Mouse (Mus musculus) right cerebral cortex, postnatal 4 days (tissue): Measurements from ENCODE around the gene Ccdc62.

Experiments used
- DNase-seq: peaks from one replicate; pipeline ENCODE4 v3.0.0-alpha.2; 2022

Ccdc62 gene

DNA sequence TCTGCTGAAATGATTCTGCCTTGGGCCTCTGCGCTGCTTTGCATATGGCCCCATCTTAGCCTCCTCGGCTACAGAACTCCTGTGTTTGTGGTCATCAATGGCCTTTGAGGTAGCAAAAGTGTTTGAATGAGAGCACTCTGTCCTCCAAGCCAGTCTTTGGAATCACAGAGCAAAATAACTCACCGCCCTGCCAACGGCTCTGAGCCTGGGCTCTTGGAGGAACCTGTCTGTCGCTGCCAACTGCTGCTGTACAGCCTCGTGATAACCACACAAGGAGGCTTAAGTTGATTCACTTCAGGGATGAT, 50.7 kb downstream of the Ccdc62 start:
- DNase-seq: no peak

DNA sequence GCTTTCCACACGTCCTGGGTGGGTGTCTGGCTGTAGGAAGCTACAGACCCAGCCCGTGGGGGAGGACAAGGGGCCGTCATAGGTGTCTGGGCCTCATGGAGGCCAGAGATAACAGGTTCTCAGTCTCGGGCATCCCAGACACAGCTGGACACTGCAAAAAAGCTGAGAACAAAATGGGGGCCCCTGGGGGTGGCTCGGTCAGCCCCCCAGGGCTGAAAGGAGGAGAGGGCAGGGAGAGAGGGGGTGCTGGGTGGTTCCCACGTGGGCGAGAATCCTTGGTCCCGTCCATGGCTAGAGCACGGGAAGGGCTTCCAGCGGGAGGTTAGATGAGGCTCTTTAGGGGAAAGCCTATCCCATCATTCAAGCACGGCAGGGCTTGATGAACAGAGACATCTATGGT, 52.4 kb downstream of the Ccdc62 start:
- no peak for DNase-seq

DNA sequence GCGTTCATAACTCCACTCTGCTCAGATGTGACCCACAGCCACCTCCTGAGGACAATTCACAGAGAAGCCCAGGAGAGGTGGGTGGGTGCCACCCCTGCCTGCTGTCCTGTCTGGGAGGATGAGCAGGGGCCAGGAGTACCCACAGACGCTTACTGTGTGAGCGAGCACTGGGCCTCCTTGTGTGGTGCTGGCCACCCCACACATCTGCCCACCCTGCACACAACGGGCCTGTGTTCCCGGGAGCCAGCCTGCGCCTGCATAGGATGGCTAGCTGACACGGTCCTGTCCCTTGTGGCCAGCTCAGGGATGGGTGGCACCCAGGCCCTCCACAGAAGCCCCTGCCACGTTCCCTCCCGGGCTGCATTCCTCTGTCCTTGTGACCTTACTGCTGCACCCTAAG, 55.0 kb downstream of the Ccdc62 start:
- DNase-seq: no peak

DNA sequence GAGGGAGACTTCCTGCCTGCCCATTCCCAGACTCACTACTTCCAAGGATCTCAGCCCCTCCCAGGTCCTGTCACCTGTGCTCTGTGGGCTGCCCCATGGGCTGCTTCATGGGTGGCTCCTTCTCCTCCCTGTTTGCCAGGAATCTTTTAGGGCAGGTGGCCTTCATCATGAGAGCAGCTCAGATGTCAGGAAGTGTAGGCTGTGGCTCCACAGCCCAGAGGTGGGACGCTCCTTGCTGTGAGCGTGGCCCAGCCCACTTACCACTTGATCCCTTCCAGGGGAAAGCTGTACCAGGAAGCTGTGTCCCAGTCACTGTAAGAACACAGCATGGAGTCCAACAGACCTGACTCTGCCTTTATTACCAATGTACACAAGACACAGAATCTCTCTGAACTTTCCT, 56.4 kb downstream of the Ccdc62 start:
- DNase-seq: no peak

DNA sequence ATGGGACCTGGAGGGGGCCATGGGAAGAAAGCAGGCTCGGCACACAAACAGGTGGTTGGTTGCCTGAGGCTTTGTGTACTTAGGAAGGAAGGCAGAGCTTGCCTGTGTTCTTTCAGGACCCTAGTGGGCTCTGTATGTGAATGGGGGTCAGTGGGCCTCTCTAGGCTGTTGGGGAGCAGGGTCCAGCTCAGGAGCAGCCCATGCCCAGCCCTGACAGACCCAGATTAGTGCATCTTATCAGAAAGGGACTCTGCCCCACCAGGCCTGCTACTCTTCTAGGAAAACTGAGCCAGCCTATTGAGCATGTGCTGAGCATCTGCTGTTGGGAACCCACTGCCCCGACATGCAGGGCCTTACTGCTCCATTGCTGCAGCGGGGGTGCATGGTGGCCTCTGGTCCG, 57.0 kb downstream of the Ccdc62 start:
- no peak for DNase-seq

DNA sequence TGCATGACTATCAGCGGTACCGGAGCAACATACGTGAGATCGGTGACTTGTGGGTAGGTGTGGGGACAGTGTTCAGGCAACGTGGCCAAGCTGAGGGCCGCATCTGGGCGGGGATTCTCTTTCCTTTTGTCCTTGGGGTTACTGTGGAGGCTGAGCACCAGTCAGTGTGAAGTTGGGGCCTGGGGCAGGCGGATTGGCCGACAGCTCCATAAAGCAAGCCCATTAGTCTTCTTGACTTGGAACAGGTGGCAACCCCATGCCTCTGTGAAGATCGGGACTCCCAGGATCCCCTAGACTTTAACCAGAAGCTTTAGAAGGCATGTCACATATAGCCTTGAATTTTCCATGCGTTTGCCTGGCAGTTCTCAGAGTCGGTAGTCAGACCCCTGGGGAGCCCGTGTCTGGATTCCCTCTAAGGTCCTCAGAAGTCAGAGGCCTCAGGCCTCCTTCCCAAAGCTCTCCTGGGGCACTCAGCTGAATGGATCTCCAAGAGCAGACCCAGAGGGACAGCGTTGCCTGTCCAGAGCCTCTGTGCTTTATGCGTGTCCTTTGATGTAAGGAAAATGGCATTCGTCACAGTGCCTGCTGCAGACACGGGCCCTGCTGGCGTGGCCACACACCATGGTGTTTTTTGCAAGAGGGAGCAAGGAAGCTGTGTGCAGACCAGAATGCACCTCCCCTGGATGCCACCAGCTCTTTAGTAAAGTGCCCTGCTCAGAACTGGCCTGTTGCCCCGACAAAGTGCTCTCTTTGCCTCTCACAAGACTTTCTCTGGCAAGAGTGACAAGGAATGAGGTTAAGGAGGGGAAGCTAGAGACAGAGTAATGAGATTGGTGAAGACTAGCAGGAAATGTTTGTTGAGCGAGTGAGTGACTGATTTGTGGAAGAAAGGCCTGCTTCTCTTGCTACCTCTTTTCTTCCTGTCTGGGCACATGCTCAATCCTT, 59.7 kb downstream of the Ccdc62 start:
- DNase-seq: no peak

DNA sequence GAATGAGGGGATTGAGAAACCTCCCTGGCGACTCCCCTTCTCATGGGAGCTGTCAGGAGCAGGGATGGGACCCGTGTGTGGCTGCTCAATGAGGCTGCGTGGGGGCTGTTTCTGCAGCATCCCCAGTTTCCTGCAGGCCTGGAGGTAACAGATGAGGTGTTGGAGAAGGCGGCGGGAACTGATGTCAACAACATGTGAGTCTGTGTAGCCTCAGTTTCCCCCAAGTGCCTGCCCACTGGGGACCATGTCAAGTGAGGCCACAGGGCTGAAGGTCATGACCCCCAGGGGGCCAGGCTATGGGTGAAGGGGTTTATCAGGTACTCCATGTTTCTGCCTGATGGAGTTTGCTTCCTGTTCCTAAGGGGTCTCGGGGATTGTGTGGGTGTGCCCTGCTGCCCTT, 60.8 kb downstream of the Ccdc62 start:
- DNase-seq: no peak

DNA sequence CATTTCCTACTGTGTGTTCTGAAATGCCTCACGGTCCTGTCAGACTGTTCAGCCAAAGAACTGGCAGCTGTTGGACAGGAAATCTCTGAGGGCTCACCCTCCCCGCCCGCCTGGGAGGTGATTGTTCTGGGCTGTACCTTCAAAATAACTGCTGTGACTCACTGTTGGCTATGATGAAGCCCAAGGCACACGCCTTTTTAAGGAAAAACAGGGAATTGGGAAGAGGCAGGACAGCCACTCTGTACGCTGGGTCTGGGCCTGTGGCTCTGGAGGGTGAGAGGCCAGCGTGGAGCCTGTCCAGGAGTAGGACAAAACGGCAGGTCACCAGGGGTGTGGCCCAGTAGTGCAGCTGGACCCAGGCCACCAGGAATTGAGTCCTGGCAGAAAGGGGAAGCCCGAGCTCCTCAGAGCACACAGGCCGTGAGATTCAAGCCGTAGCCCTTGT, 61.7 kb downstream of the Ccdc62 start:
- no peak for DNase-seq

DNA sequence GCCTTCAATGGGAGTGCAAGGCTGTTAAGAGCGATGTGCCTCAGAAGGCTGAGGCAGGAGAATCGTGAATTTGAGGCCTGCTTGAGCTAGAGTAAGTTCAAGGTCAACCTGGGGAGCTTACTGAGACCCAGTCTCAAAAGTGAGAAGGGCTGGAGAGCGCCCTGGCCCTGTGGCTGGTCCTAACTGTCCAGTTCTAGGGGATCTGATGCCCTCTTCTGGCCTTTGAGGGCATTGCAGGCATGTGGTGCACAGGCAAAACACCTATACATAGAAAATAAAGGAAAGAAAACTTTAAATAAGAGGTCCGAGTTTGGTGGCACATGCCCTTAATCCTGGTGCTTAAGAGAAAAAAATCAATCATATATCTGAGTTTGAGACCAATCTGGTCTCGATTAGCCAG, 62.3 kb downstream of the Ccdc62 start:
- peak; percentile 90 for DNase-seq

DNA sequence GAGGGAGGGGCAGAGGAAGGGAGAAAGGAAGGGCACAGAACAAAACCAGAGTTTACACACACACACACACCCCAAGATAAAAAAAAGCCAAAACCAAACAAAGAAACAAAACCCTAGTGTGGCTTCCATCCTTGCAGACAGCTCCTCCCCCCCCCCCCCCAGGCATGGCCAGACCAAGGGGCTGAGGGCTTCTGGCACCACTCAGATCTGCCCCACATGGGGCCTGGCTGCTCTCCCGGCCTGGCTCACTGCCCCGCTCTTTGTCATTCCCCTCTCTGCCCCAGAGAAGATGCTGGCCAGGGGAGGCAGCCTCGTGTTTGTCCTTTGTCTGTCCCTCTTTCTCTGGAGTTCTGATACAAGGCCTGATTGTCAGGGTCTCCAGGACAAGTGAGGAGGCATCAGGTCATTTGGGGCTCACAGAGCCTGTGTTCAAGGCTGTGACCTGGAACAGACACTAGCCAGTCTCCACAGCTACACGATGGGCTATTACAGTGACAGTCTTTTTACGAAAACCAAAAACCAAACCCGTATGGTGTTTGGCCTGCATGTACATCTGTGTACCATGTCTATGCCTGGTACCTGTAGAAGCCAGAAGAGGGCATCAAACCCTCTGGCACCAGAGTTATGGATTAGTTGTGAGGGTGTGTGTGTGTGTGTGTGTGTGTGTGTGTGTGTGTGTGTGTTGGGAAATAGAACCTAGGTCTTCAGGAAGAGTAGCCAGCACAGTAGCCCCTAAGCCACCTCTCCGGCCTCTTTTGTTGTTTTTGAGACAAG, 63.0 kb downstream of the Ccdc62 start:
- peak; percentile 82 for DNase-seq

DNA sequence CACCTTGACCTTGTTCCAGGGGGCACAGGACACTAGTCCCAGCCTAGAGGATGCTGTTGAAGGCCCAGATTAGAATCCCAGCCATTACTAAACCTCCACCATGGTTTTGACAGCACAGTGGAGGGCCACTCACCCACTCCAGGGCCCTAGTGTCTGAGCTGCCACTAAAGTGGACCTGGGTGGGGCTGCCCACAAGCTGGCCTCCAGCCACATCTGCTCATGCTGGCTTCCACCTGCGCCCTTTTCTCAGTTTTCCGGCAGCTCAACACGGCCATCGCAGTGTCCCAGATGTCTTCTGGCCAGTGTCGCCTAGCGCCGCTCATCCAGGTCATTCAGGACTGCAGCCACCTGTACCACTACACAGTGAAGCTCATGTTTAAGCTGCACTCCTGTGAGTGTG, 64.0 kb downstream of the Ccdc62 start:
- DNase-seq: no peak

DNA sequence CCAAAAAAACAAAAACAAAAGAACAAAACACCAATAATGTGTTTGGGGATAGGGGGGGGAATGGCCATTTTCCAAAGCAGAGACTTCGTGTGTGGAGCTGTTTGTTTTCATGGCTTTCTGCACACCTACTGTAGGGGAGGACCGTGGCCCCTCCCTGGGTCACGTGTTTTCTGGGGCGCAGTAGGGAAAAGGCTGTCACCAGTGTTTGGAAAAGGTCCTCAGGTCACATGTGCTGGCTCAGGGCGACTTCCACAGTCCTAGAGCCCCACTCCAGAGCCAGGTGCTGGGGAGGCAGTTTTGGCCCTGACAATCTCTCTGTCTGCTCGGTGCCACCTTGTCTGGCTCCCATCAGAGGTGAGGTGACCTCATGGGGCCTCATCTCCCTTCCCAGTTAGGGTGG, 64.9 kb downstream of the Ccdc62 start:
- DNase-seq: no peak

DNA sequence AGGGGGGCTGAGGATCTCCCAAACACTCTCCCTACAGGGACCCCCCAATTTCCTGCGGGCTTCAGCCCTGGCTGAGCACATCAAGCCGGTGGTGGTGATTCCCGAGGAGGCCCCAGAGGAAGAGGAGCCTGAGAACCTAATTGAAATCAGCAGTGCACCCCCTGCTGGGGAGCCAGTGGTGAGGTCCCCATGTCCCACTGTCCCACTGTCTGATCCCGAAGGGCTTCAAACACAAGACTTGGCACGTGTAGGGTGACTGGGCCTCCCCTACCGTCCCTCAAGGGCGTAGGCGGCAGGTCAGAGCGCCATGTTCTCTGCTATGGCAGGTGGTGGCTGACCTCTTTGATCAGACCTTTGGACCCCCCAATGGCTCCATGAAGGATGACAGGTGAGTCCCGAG, 65.7 kb downstream of the Ccdc62 start:
- peak; percentile 69 for DNase-seq

DNA sequence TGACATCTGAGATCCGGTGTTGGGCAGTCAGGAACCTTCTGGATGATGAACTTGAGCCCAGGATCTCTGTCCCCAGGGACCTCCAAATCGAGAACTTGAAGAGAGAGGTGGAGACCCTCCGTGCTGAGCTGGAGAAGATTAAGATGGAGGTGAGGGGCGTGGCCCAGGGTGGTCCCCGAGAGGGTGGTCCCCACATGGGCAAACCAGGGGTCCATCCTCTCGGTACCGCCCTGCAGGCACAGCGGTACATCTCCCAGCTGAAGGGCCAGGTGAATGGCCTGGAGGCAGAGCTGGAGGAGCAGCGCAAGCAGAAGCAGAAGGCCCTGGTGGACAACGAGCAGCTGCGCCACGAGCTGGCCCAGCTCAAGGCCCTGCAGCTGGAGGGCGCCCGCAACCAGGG, 66.2 kb downstream of the Ccdc62 start:
- no peak for DNase-seq

DNA sequence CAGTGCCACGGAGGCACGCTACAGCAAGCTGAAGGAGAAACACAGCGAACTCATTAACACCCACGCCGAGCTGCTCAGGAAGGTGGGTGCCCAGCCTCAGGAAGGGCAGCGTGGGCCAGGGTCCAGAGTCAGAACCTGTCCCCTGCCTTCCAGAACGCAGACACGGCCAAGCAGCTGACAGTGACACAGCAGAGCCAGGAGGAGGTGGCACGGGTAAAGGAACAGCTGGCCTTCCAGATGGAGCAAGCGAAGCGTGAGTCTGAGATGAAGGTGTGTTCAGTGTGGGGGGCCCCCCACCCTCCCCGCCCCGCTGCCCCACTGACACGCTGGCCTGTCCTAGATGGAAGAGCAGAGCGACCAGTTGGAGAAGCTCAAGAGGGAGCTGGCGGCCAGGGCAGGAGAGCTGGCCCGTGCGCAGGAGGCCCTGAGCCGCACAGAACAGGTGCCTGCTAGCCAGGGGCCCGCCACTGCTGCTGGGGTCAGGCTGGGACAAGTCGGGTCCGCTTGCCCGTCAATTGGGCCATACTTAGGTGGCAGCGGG, 66.8 kb downstream of the Ccdc62 start:
- DNase-seq: no peak

DNA sequence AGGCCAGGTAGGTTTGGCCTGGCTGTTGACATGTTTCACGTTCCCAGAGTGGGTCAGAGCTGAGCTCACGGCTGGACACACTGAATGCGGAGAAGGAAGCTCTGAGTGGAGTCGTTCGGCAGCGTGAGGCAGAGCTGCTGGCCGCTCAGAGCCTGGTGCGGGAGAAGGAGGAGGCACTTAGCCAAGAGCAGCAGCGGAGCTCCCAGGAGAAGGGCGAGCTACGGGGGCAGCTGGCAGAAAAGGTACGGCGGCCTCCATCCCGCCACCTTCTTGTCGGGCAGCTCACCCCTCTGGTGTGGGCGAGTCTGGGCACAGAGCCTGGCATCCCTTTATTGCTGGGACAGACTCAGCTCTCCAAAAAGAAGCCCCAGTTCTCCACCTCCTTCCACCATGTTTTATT, 67.3 kb downstream of the Ccdc62 start:
- no peak for DNase-seq

DNA sequence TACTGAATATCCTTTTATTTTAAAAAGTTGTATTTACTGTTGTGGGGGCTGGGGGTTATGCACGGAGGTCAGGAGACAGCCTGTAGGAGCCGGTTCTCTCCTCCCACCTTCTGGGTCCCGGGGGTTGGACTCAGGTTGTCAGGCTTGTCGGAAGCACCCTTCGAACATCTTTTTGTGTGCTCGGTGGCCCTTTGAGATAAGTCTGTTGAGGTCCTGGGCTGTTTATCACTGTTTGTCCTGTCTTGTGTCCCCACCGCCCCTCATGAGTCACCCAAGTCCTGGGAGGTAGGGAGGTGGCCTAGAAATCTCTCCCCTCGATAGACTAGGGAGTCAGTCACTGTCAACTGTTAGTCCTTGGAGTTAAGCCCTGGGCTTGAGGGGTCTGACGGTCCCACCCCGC, 67.9 kb downstream of the Ccdc62 start:
- no peak for DNase-seq

DNA sequence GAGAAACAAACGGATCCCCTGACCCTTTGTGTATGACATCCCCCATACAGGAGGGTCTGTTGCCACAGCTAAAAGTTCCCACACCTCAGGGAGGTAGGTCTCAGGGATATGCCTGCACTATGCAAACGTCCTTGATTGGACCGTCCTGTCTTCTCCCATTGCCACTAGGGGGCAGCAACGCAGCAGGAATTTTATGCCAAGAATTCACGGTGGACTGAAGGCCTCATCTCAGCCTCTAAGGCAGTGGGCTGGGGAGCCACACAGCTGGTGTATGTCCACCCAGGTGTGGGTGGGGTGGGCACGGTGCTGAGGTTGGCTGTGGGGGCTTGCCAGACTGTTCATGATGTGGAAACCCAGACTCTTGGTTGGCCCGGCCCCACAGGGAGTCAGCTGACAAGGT, 70.3 kb downstream of the Ccdc62 start:
- peak; percentile 97 for DNase-seq

DNA sequence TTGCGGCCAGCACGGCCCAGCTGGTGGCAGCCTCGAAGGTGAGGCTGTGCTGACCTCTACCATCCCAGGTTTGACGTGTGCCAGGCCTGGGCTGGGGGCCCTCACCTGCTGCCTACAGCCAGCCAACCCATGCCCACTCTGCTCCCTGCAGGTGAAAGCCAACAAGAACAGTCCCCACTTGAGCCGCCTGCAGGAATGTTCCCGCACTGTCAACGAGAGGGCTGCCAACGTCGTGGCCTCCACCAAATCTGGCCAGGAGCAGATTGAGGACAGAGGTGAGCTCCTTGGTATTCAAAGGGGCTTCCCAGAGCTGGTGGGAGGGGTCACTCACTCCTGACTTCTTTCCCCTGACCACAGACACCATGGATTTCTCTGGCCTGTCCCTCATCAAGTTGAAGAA, 70.8 kb downstream of the Ccdc62 start:
- DNase-seq: no peak

DNA sequence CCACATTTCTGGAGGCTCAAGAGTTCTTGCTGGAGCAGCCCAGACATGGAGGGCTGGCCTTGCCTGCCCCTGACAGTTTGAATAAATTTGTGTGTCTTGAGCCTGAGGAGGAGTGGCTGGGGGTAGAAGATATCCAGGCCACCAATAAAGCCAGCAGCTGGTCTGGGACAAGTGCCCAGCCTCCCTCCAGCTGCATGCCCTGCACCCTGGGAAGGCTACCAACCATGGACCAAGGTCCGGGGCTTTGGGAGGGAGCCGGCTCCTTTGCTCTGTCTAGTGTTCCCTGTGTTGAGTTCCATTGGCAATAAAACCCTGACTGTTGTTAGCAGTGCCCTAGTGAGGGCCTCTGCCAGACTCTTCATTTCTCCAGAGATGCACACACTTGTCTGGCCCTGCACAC, 72.4 kb downstream of the Ccdc62 start:
- no peak for DNase-seq

DNA sequence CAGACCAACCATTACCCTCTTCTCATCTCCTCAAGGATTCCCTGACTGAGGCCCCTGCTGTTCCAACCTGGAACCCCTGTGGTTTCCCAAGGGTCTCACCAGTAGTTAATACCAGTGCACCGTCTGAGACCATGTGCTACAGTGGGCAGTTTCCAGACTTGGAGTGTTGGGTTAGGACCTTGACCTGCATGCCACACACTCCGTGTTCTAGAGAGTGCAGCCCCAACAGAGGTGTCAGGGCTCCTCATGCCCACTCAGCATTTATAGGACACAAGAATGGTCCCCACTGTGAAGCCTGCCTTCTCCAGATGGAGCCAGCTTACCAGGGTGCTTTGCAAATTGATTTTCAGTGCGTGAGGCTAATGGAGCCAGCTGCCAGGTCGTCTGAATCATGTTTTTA, 72.9 kb downstream of the Ccdc62 start:
- no peak for DNase-seq

DNA sequence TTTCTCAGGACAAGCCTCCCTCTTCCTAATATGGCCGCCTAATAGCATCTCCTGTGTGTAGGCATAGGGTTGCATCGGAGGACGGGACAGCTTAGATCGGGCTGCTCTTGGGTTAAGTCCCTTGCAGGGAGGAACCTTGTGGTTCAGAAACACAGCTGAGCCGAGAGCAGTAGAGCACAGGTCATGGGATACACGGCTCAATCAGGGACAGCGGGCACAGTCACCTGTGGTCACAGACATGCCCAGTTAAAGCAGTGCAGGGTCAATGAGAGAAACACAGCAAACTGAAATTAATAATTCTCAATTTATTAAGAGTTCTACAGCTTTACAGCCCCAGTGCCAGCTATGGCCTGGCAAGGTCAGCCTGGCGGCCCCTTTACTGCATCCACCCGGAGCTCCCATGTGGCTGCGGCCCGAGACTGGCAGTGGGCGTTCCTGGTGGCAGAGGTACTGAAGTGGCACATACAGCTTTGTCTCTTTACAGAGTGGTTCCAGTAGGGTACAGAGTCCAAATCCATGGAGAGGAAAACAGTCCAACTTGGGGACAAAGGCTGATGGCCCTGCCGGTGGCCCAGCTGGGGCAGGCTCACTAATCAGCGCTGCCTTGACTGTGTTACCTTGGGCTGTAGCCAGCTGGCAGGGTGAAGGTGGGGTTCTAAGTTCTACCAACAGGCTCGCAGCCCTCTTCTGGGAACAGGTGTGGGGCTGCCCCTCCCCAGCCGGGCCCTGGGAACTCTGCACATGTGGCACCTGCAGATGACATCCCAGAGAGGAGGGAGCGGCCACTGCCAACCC, 74.1 kb downstream of the Ccdc62 start:
- peak; percentile 51 for DNase-seq

DNA sequence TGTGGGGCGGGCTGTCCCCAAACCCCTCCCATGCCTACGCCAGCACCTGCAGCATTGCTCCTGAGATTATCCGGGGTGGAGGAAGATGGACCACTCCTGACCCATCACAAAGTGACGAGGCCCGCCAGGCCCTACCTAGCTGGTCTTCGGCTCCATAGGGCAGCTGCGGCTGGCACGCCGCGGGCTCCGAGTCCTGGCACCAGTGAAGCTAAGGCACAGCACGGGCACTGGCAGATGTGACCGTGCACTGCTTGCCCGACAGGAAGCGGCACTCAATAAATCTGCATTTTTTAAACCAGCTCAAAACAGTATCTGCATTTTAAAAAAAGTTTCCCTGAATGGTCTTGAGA, 74.6 kb downstream of the Ccdc62 start:
- no peak for DNase-seq
